Mouse (Mus musculus) ovary, adult 18-20 months (tissue): ENCODE data around the gene Afp.

Experiments
- DNase-seq: peaks from one replicate; pipeline ENCODE4 v3.0.0; 2022; ENCODE audit warnings: low spot score, mixed read lengths

The Afp gene

GRCm38 (mm10) chr5:90507411-90507949, 16.9 kb downstream of the Afp start:
- no peak for DNase-seq

GRCm38 (mm10) chr5:90509828-90510592, 19.5 kb downstream of the Afp start:
- no peak for DNase-seq

GRCm38 (mm10) chr5:90512288-90512955, 21.9 kb downstream of the Afp start:
- no peak for DNase-seq

- no peak for DNase-seq
Observed at GRCm38 (mm10) chr5:90515561-90515960, 25.0 kb downstream of the Afp start.

- DNase-seq = no peak
Observed at GRCm38 (mm10) chr5:90518356-90519100, 28.0 kb downstream of the Afp start, which contains the start of gene Afm. Gene Afm, plus strand, starts transcription at chr5:90518932.

- DNase-seq = no peak
Observed at GRCm38 (mm10) chr5:90551191-90551590, 60.7 kb downstream of the Afp start.

- no peak for DNase-seq
Observed at GRCm38 (mm10) chr5:90556052-90556451, 65.5 kb downstream of the Afp start.
